Mouse (Mus musculus) spleen, adult 18-20 months (tissue): ENCODE measurements around the gene Ndc80.
"Not testable (repeated sequence)": the region's sequence is repeated elsewhere in the genome, so short reads cannot be mapped to it uniquely, and the experiment has no call there.

ENCODE experiments used
- DNase-seq, 2 experiments: peaks; one replicate each; pipeline ENCODE4 v3.0.0; 2022; ENCODE audit warnings: mixed read lengths in 2 of 2

Gene Ndc80

DNA sequence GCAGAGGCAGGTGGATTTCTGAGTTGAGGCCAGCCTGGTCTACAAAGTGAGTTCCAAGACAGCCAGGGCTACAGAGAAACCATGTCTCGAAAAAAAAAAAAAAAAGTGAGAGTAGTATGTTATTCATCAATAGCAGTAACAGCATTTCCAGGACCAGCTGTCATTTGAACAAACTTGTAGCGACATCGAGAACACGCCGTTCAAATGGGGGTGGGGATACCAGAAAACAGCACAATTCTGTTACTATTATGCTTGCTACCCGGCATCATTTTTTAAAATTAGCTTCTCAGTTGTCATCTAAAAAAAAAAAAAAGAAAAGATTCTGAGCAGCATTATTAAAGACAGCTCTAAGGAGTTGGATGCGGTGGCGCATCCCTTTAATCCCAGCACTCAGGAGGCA is 49.2 kb downstream of the Ndc80 start:
- DNase-seq, result no peak

DNA sequence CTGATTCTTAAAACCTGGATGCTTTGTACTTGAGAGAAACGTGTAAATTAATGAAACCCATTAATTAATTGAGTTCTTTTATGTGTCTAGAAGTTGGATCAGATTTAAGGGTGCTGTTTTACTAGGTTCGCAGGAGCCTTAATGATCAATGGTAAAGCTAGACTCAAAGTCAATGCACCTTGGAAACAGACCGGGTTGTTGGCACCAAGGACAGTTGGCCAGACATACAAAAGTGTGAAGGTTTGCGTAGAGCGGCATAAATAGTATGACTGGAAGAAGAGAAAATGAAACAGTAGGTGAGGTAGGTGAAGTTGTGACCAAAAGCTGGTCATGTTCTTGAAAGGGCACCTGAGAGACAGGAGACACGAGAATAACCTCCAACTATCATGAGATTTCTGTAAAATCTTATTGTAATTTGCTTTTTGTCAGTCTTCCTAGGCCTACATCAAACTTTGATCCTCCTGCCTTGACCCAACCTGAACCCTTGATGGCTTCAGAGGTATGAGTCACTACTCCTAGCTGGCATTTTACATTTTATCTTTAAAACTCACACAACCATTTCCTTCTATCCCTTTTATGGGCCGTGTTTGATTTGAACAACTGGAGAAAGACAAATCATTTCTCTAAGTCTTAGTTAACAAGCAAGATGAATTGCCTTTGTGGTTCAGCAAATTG is 50.2 kb downstream of the Ndc80 start:
- DNase-seq, result no peak

DNA sequence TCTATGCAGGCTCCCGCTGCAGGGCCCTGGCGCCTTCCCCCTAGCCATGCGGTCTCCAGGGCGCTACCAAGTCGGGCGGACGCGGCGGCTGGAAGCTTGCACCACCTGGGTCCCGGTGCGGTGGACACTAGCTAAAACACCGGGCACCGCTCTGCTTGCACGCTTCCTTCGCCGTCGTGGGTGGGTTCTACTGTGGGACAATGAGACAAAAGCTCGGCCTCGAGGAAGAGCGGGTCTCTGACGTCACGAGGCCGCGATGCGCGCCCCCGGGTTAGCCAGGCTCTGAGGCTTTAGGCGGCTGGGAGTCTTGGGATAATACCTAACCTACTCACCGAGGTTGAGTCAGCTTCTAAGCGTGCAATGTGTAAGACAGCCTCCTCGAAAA is 51.0 kb downstream of the Ndc80 start:
- DNase-seq, result peak; percentile 65 to 67

DNA sequence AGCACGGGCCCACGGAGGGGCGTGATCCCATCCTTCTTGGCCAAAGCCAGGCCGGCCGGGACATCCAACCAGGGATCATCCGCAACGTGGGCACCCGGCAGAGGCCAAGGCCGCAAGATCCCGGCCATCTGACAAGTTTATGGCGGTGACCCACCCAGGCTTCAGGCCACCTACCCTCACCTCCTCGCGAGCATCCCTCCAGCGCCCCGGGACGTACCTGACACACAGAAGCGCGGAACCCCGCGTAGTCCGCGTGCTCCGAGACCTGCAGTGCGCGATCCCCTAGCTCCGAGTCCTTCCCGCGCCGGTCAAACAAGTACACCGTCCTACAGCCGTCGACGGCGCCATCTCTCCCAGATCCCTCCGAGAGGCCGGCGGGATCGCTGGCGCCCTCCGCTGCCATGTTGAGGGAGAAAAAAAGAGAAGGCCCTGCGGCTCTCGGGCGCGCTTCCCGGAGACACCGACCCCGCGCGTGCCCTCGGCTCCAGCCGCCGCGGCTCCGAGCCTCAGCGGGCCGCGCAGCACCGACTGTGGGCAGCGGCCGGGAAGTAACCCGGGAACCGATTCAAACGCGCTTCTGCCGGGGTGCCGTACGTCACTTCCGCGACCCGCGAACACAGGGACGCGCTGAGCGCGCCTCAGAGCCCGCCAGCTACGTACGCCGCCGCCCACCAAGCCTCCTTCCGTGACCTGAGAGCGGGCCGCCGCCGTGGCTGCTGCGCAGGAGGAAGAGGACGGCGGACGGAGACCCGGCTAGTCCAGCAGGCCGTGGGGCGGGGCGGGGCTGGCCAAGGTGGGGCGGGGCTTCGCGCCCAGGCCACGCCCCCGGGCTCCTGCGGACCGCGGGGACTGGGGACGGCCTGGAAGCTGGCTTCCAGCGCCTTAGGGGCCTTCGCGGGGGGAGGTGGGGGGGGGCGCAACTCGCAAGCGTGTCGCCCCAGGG is 51.6 kb downstream of the Ndc80 start, which contains the start of gene Smchd1:
Smchd1 (minus strand) TSS at position 582 of the 943 bp plus-strand sequence.
- DNase-seq, result peak; percentile 90 to 95

DNA sequence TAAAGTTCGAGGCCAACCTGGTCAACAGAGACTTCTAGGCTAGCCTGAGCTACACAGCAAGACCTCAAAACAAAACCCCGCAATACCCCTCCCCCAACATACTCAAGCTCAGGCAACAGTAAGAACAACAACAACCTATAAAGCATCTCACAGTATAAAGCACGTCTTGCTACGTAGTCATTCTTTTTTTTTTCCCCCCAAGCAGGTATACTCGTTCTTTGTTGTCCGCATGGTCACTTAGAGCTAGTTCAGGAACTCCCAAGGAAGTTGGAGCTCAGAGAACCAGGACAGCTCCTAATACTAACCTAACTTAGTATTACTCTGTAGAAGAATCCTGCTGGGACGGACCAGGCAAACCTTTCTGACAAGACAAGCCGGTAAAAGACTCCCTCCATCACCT is 52.5 kb downstream of the Ndc80 start:
- DNase-seq, result no peak

DNA sequence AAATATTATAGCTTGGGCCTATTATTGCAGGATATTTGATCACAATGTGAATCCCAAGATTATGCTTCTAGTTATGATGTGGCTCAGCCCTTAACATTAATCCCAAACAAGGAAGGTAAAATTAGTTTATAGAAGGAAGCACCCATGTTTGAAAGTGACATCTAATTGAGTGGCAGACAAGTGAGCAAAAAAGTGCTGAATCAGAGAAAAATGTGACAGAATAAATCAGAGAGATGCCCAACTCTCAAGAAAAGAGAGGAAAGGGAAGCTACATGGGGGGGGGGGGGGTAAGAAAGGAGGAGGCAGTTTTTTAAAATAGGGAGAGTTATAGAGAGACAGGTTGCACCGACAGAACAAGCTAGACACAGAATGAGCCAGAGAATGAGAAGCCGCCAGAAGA is 55.4 kb downstream of the Ndc80 start:
- no peak for DNase-seq

DNA sequence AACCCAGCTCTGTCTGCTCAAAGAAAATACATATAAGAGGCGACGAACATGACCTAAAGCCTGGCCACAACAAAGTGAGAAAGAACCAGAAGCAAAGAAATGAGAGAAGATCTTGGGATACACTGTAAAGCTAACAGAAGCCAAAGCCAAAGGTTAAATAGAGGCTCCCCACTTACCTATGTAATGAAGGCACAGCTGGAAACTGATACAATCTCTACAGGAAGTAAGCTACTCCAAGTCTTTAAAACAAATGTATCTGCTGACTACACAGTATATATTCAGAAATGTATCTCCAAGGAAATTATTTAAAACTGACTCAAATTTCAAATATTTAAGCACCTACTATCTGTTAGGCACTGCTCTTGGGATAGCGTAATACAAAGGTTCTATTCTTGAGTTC is 66.3 kb downstream of the Ndc80 start:
- no peak for DNase-seq

DNA sequence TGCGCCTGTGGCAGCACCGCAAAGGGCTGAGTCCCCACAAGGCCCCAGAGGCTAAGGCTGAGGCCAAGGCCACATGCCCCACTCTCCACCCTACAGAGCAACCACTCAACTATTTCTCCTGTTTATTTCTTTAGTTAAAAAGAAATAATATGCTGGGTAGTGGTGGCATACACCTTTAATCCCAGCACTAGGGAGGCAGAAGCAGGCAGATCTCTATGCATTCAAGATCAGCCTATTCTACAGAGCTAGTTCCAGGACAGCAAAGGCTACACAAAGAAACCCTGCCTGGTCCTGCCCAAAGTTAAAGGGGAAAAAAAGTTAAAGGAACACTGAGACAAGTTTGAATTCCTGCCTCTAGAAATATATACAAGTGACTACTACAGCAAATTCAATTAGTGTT is 66.8 kb downstream of the Ndc80 start, which contains the start of gene Gm4707:
Gm4707 (minus strand) TSS at position 101 of the 400 bp plus-strand sequence.
- no peak for DNase-seq

DNA sequence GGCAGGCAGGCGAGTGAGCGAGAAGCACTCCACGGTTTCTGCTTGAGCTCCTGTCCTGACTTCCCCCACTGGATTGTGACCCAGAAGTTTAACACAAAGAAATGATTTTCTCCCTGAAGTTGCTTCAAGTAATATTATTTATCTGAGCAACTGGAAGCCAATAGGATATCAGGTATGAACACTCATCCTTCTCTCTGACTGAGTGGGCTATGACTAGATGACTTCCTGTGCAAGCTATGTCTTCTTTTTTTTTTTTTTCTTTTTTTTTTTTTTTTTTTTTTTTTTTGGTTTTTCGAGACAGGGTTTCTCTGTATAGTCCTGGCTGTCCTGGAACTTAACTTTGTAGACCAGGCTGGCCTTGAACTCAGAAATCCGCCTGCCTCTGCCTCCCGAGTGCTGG is 69.3 kb downstream of the Ndc80 start:
- DNase-seq, result not testable (repeated sequence)
